Mouse (Mus musculus) midbrain, postnatal 0 days (tissue): Measurements from ENCODE around the gene Wbp4. TPM values are rescaled to one million over a fixed set of nuclear protein-coding genes. Genes with fewer than 3 reads are reported as not detected.
"Not testable (repeated sequence)": the region's sequence is repeated elsewhere in the genome, so short reads cannot be mapped to it uniquely, and the experiment has no call there.

Experiments
- ATAC-seq: fragments of 200-750 bp; cut with Nextera tagmentation; 2 replicates; pipeline ENCODE4 v1.8.0; 2017; ENCODE audit warnings: moderate number of reproducible peaks, mild to moderate bottlenecking, moderate TSS enrichment, moderate library complexity; ENCODE audit not compliant: low FRiP score
- DNase-seq: peaks from one replicate; pipeline ENCODE4 v3.0.0-alpha.2; 2015; ENCODE audit warnings: low spot score
- H3K27ac ChIP-seq: fragments of 300-500 bp; sonication (generic); 2 replicates; pipeline ENCODE4 v1.5.1; 2014; ENCODE audit warnings: low read depth, mild to moderate bottlenecking, low read length, mixed read lengths
- H3K27me3 ChIP-seq: fragments of 300-500 bp; sonication (generic); 2 replicates; pipeline ENCODE4 v1.6.1; 2014; ENCODE audit warnings: low read length, control low read depth, mixed read lengths; ENCODE audit not compliant: insufficient read depth
- H3K36me3 ChIP-seq: fragments of 300-500 bp; sonication (generic); 2 replicates; pipeline ENCODE4 v1.6.1; 2014; ENCODE audit warnings: low read length, control low read depth, mixed read lengths; ENCODE audit not compliant: insufficient read depth
- H3K4me1 ChIP-seq: fragments of 300-500 bp; sonication (generic); 2 replicates; pipeline ENCODE4 v1.6.1; 2014; ENCODE audit warnings: mild to moderate bottlenecking, control low read depth, antibody characterized with exemption, low read length, mixed read lengths; ENCODE audit not compliant: insufficient read depth
- H3K4me2 ChIP-seq: fragments of 300-500 bp; sonication (generic); 2 replicates; pipeline ENCODE4 v1.6.1; 2014; ENCODE audit warnings: low read depth, mild to moderate bottlenecking, low read length, mixed read lengths; ENCODE audit not compliant: poor library complexity, severe bottlenecking
- H3K4me3 ChIP-seq: fragments of 300-500 bp; sonication (generic); 2 replicates; pipeline ENCODE4 v1.5.1; 2014; ENCODE audit warnings: low read depth, mild to moderate bottlenecking, low read length, moderate library complexity
- H3K9ac ChIP-seq: fragments of 300-500 bp; sonication (generic); replicated peaks from 2 replicates; pipeline ENCODE4 v1.6.1; 2014; ENCODE audit warnings: mild to moderate bottlenecking, low read length, moderate library complexity, mixed read lengths; ENCODE audit not compliant: poor library complexity, severe bottlenecking
- H3K9me3 ChIP-seq: fragments of 300-500 bp; sonication (generic); 2 replicates; pipeline ENCODE4 v1.6.1; 2016; ENCODE audit warnings: low read length, control low read depth
- CTCF ChIP-seq: IDR thresholded peaks from 2 replicates; pipeline ENCODE4 v1.5.1; 2016; ENCODE audit warnings: antibody characterized with exemption, mild to moderate bottlenecking
- WGBS: fragments of 180-500 bp; shearing (Covaris S2); extraction: QIAGEN DNeasy Blood & Tissue Kit; methylation state at CpG from one replicate; pipeline ENCODE4 v1.1.7; 2014; 5-methylcytosine and 5-hydroxymethylcytosine counted together
- polyA plus RNA-seq: library from polyadenylated mRNA; unstranded; fragments of >200 nt; fragmentation: Nextera tagmentation; extraction: Ambion mirVana; gene quantifications from 2 replicates; pipeline ENCODE4 v1.2.1, GENCODE M21; 2015
- total RNA-seq: library from RNA; depleted of rRNA; stranded (reverse); fragments of >200 nt; gene quantifications from 2 replicates; pipeline ENCODE4 v1.2.3, GENCODE M21; 2014

The Wbp4 gene
- total and polyA plus RNA-seq, 2 experiments from 2014 or later, result 30.5 to 54.2 TPM

DNA sequence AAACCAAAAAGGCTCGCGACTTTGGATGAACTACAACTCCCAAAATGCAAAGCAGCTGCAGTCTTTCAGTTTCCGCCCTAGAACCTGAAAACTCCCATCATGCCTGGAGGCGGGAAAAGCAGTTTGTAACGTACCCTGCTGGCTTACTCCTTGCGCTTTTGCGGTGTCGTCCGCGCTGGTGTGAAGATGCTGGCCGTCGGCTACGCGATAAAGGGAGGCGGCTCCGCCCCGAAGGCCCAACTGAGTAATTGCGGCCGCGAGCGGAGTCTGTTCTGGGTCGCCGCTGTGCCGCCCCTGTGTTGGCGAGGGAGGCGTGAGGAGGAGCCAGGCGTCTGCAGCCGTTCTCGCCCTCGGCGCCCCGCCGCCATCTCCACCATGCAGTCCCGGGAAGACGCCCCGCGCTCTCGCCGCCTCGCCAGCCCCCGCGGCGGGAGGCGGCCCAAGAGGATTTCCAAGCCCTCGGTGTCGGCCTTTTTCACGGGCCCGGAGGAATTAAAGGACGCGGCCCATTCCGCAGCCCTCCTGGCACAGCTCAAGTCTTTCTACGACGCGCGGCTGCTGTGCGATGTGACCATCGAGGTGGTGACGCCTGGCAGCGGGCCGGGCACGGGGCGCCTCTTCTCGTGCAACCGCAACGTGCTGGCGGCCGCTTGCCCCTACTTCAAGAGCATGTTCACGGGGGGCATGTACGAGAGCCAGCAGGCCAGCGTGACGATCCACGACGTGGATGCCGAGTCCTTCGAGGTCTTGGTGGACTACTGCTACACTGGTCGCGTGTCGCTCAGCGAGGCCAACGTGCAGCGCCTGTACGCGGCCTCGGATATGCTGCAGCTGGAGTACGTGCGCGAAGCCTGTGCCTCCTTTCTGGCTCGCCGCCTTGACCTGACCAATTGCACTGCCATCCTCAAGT lies 29.4 kb downstream of the Wbp4 start, which contains the start of gene Kbtbd6:
Gene Kbtbd6 (plus strand): TSS at position 155 of the 910 bp plus-strand sequence.
- H3K9me3 ChIP-seq, H3K36me3 ChIP-seq, H3K4me1 ChIP-seq, H3K27me3 ChIP-seq, H3K27ac ChIP-seq: not testable (repeated sequence)
- 0 out of 2 replicates have a peak, but pooled peaks have one; percentile 8 for TF ChIP-seq CTCF
- peak; percentile 96 for DNase-seq
- H3K9ac ChIP-seq, result 0 out of 2 replicates have a peak within 1 kb of the TSS, but pooled peaks have one; percentile 29
- peak; percentile 85 for ATAC-seq
- WGBS, result 21% methylated on average over 38 of the region's 89 CpGs
- peak within 1 kb of the TSS; percentile 69 for H3K4me2 ChIP-seq
- H3K4me3 ChIP-seq, result peak within 1 kb of the TSS; percentile 48

DNA sequence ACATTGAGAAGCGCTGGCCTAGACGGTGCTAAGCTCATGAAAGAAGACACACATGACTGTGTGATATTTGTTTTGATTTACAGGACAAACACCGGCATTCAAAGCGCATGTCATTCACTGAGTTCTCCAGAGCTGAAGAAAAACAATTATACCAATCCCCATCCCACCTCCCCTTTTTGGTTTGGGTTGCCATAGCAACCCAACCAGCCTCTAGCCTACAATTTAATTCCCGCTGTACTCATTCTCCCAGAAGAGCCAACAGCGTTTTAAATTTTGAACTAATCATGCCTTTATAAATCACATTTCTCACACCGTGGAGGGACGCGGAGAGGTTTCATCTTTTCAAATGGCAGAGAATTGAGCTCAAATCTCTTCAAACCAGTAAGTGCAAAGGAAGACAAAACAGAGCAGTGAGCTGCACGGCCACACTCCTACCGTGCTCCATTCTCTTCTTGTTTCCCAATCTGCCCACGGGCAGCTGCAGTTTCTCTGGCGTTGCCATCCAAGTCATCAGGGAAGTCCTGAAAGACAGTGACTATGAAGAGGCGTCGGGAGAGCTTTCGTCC lies 36.2 kb downstream of the Wbp4 start:
- peak overlapping the region; percentile 83 for H3K27ac ChIP-seq
- ATAC-seq (peak; percentile 86), DNase-seq (peak; percentile 83)
- no peaks in the 10 kb centered on the region for H3K9me3 ChIP-seq
- 0 out of 2 replicates have a peak overlapping the region, but pooled peaks have one; percentile 36 for H3K9ac ChIP-seq
- peaks cover 3% of the 10 kb centered on the region; the same call in 1 of the 2 replicates for H3K4me1 ChIP-seq
- 10% methylated on average over 16 of the region's 16 CpGs for WGBS
- peak overlapping the region; percentile 13 for H3K4me3 ChIP-seq
- H3K4me2 ChIP-seq, result peak overlapping the region; percentile 37
- no peaks in the 10 kb centered on the region for H3K27me3 ChIP-seq
- no peaks in the 10 kb centered on the region for H3K36me3 ChIP-seq
- no peak for TF ChIP-seq CTCF

DNA sequence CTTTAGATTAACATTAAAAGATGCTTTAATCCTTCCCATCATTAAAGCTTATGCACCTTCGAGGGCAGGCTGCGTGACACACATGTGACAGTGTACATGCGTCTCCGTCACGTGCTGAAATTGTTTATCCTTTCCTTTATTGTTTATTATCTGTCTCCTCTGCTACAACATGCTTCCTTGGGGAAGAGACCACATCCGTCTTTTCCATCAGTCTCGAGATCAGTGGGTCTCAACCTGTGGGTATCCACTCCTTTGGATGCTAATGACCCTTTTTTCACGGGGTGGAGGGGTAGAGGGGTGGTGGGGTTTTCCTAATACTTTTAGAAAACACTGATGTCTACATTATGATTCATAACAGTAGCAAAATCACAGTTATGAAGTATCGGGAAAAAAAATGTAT lies 36.7 kb downstream of the Wbp4 start:
- WGBS, result 49% methylated on average over 9 of the region's 9 CpGs

DNA sequence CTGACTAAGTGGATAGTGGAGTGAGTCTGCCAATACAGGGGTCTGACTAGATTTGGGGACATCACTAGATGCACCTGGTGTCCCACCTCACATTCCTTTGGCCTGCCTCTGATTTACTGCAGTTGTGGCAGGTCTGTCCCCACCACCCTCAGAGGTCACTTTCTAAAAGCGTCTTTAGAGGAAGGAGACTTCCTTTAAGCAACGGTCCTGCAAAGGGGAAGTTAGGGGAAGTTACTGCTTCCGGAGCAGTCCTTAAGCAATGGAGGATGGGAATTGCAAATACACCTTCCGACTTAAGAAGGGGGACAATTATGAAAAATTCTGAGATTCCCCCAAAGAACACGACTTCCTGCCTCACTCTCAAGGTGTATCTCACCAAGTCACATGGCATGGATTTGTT lies 39.9 kb downstream of the Wbp4 start:
- no peak for DNase-seq
- Histone ChIP-seq H3K4me2 (no peak overlapping the region), H3K27ac (no peak overlapping the region), H3K36me3 (no peaks in the 10 kb centered on the region), H3K9ac (no peak overlapping the region), H3K27me3 (no peaks in the 10 kb centered on the region), H3K4me1 (peaks cover 3% of the 10 kb centered on the region; the same call in 1 of the 2 replicates), H3K4me3 (no peak overlapping the region), H3K9me3 (no peaks in the 10 kb centered on the region)
- no peak for ATAC-seq
- TF ChIP-seq CTCF, result no peak
- WGBS, result 85% methylated on average over 5 of the region's 5 CpGs

More for the DNA sequence above, 36.7 kb downstream of the Wbp4 start:
- DNase-seq, result no peak
- H3K9ac ChIP-seq, result 0 out of 2 replicates have a peak overlapping the region, but pooled peaks have one; percentile 36
- no peaks in the 10 kb centered on the region for H3K27me3 ChIP-seq
- peaks cover 3% of the 10 kb centered on the region; the same call in 1 of the 2 replicates for H3K4me1 ChIP-seq
- H3K9me3 ChIP-seq, result no peaks in the 10 kb centered on the region
- H3K36me3 ChIP-seq, result no peaks in the 10 kb centered on the region
- H3K27ac ChIP-seq, result peak overlapping the region; percentile 83
- peak overlapping the region; percentile 13 for H3K4me3 ChIP-seq
- no peak for TF ChIP-seq CTCF
- ATAC-seq, result peak; percentile 45
- H3K4me2 ChIP-seq, result peak overlapping the region; percentile 37

DNA sequence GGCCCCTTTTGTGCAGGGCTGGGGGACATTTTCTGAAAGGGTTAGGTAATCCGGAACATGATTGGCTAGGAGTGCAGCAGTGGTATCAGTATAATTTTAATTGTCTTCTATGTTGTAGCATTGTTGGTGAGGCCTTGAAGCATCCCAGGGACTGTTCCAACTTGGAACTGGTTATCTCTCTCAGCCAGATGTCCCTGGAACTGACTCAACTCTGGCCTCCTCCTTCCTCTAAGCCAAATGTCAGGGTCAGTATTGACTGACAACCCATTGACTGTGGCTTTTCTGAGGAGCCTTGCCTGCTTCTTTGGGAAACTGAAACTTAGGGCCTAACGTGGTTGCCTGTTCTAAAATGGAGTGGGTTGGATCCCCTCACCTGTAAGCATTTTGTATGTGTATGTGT lies 40.7 kb downstream of the Wbp4 start:
- H3K27me3 ChIP-seq, result no peaks in the 10 kb centered on the region
- H3K4me1 ChIP-seq, result peaks cover 3% of the 10 kb centered on the region; the same call in 1 of the 2 replicates
- no peak for TF ChIP-seq CTCF
- no peak for ATAC-seq
- no peak overlapping the region for H3K4me2 ChIP-seq
- DNase-seq, result no peak
- no peak overlapping the region for H3K9ac ChIP-seq
- H3K4me3 ChIP-seq, result no peak overlapping the region
- no peaks in the 10 kb centered on the region for H3K9me3 ChIP-seq
- WGBS, result 91% methylated on average over 2 of the region's 2 CpGs
- no peaks in the 10 kb centered on the region for H3K36me3 ChIP-seq
- no peak overlapping the region for H3K27ac ChIP-seq

DNA sequence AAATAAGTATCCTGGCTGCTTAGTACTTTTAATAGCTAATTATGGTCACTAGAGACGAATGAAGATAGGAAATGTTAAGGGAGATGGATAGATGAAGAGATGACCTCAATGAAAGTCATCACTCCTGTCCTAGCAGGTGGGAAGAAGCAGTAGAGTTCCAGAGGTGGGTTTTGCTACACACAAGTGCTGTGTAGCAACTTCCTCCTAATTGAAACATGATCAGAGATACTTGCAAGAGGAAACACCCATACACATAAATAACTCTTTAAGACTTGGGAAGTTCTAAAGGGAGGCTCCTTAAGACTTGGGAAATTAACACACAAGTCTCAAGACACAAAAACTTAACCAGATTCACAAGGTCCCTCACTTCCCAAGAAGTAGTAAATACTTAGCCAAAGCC lies 47.3 kb downstream of the Wbp4 start:
- 88% methylated on average over 1 of the region's 1 CpGs for WGBS
- ATAC-seq (no peak), DNase-seq (no peak)
- Histone ChIP-seq H3K4me3 (no peak overlapping the region), H3K27ac (no peak overlapping the region), H3K27me3 (no peaks in the 10 kb centered on the region), H3K36me3 (no peaks in the 10 kb centered on the region), H3K9ac (no peak overlapping the region), H3K4me2 (no peak overlapping the region), H3K9me3 (no peaks in the 10 kb centered on the region), H3K4me1 (no peaks in the 10 kb centered on the region)
- no peak for TF ChIP-seq CTCF

DNA sequence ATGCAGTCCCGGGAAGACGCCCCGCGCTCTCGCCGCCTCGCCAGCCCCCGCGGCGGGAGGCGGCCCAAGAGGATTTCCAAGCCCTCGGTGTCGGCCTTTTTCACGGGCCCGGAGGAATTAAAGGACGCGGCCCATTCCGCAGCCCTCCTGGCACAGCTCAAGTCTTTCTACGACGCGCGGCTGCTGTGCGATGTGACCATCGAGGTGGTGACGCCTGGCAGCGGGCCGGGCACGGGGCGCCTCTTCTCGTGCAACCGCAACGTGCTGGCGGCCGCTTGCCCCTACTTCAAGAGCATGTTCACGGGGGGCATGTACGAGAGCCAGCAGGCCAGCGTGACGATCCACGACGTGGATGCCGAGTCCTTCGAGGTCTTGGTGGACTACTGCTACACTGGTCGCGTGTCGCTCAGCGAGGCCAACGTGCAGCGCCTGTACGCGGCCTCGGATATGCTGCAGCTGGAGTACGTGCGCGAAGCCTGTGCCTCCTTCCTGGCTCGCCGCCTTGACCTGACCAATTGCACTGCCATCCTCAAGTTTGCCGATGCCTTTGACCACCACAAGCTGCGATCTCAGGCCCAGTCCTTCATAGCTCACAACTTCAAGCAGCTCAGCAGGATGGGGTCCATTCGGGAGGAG lies 54.5 kb downstream of the Wbp4 start:
- ATAC-seq, result peak; percentile 61
- H3K36me3 ChIP-seq, H3K27me3 ChIP-seq, DNase-seq, H3K4me1 ChIP-seq, H3K9me3 ChIP-seq: not testable (repeated sequence)
- 74% methylated on average over 4 of the region's 59 CpGs for WGBS
- Histone ChIP-seq H3K4me3 (peak overlapping the region; percentile 40), H3K4me2 (peak overlapping the region; percentile 31), H3K9ac (peak overlapping the region; percentile 54), H3K27ac (peak overlapping the region; percentile 65; the same call in 1 of the 2 replicates)
